Mouse (Mus musculus): ENCODE results near the gene Acsbg2.

- TF ChIP-seq CTCF (IDR thresholded peaks at IDR 0.05; ENCODE audit: low read depth, low read length) (no peak), GATA1 (IDR thresholded peaks at IDR 0.05; ENCODE audit: borderline replicate concordance, low read length) (no peak), TAL1 (conservative IDR thresholded peaks at IDR 0.05; ENCODE audit: low read depth, low read length) (no peak)
Measured at GRCm38 (mm10) chr17:56876465-56876864, 2.2 kb upstream of the Acsbg2 start.

Data from G1E (cell line).